Mouse (Mus musculus) heart, embryonic 10.5 days (tissue): ENCODE measurements around the gene I830077J02Rik. TPM values are rescaled to one million over a fixed set of nuclear protein-coding genes. Genes with fewer than 3 reads are reported as not detected.

Experiments
- DNase-seq: peaks from one replicate; pipeline ENCODE4 v3.0.0-alpha.2; 2017; ENCODE audit warnings: low spot score
- H3K27ac ChIP-seq: fragments of 300-500 bp; sonication (generic); 2 replicates; pipeline ENCODE4 v1.5.1; 2016; ENCODE audit warnings: mild to moderate bottlenecking
- H3K27me3 ChIP-seq: fragments of 300-500 bp; sonication (generic); 2 replicates; pipeline ENCODE4 v1.6.1; 2016; ENCODE audit warnings: mild to moderate bottlenecking; ENCODE audit not compliant: poor library complexity, insufficient read depth, severe bottlenecking
- H3K36me3 ChIP-seq: fragments of 300-500 bp; sonication (generic); 2 replicates; pipeline ENCODE4 v1.6.1; 2016; ENCODE audit warnings: mild to moderate bottlenecking, moderate library complexity
- H3K4me1 ChIP-seq: fragments of 300-500 bp; sonication (generic); 2 replicates; pipeline ENCODE4 v1.6.1; 2016; ENCODE audit warnings: mild to moderate bottlenecking
- H3K4me3 ChIP-seq: fragments of 300-500 bp; sonication (generic); 2 replicates; pipeline ENCODE4 v1.5.1; 2016; ENCODE audit warnings: mild to moderate bottlenecking, moderate library complexity
- H3K9me3 ChIP-seq: fragments of 300-500 bp; sonication (generic); 2 replicates; pipeline ENCODE4 v1.6.1; 2016; ENCODE audit warnings: mild to moderate bottlenecking, moderate library complexity
- WGBS: fragments of 180-500 bp; shearing (Covaris S2); methylation state at CpG from one replicate; pipeline ENCODE4 v1.1.7; 2016; 5-methylcytosine and 5-hydroxymethylcytosine counted together
- polyA plus RNA-seq: library from polyadenylated mRNA; unstranded; fragments of >200 nt; fragmentation: Nextera tagmentation; extraction: Ambion mirVana; gene quantifications from 2 replicates; pipeline ENCODE4 v1.2.1, GENCODE M21; 2016

I830077J02Rik gene
- polyA plus RNA-seq, 1 experiment from 2014 or later, result 2.0 TPM

- no peaks in the 10 kb centered on the region for H3K27me3 ChIP-seq
- WGBS, result 17% methylated on average over 10 of the region's 10 CpGs
- no peaks in the 10 kb centered on the region for H3K36me3 ChIP-seq
- no peak overlapping the region for H3K27ac ChIP-seq
- H3K9me3 ChIP-seq, result no peaks in the 10 kb centered on the region
- H3K4me1 ChIP-seq, result peaks cover 36% of the 10 kb centered on the region
- no peak for DNase-seq
- H3K4me3 ChIP-seq, result no peak overlapping the region
These were observed 18.4 kb downstream of the I830077J02Rik start for GRCm38 (mm10) chr3:105913839-105914681.

GRCm38 (mm10) chr3:105912097-105912880 is 20.2 kb downstream of the I830077J02Rik start:
- no peak overlapping the region for H3K4me3 ChIP-seq
- H3K9me3 ChIP-seq, result no peaks in the 10 kb centered on the region
- H3K27me3 ChIP-seq, result no peaks in the 10 kb centered on the region
- DNase-seq, result no peak
- no peak overlapping the region for H3K27ac ChIP-seq
- no peaks in the 10 kb centered on the region for H3K36me3 ChIP-seq
- WGBS, result 70% methylated on average over 9 of the region's 9 CpGs
- peaks cover 36% of the 10 kb centered on the region for H3K4me1 ChIP-seq

- WGBS, result 71% methylated on average over 11 of the region's 11 CpGs
- Histone ChIP-seq H3K4me1 (peaks cover 36% of the 10 kb centered on the region), H3K27me3 (no peaks in the 10 kb centered on the region), H3K36me3 (no peaks in the 10 kb centered on the region), H3K4me3 (no peak overlapping the region), H3K9me3 (no peaks in the 10 kb centered on the region), H3K27ac (no peak overlapping the region)
- DNase-seq, result no peak
These were observed 21.8 kb downstream of the I830077J02Rik start for GRCm38 (mm10) chr3:105910519-105911190.

- peaks cover 30% of the 10 kb centered on the region for H3K4me1 ChIP-seq
- H3K36me3 ChIP-seq, result no peaks in the 10 kb centered on the region
- no peak overlapping the region for H3K4me3 ChIP-seq
- H3K27me3 ChIP-seq, result no peaks in the 10 kb centered on the region
- no peak overlapping the region for H3K27ac ChIP-seq
- peak; percentile 69 for DNase-seq
- H3K9me3 ChIP-seq, result no peaks in the 10 kb centered on the region
- WGBS, result 85% methylated on average over 4 of the region's 4 CpGs
These were observed 23.5 kb downstream of the I830077J02Rik start for GRCm38 (mm10) chr3:105908976-105909375.

GRCm38 (mm10) chr3:105907956-105908655 is 24.4 kb downstream of the I830077J02Rik start:
- Histone ChIP-seq H3K9me3 (no peaks in the 10 kb centered on the region), H3K27me3 (no peaks in the 10 kb centered on the region), H3K4me3 (no peak overlapping the region), H3K36me3 (no peaks in the 10 kb centered on the region), H3K27ac (no peak overlapping the region), H3K4me1 (peaks cover 23% of the 10 kb centered on the region)
- peak; percentile 67 for DNase-seq
- WGBS, result 32% methylated on average over 9 of the region's 9 CpGs

GRCm38 (mm10) chr3:105904721-105905120 is 27.7 kb downstream of the I830077J02Rik start:
- Histone ChIP-seq H3K36me3 (no peaks in the 10 kb centered on the region), H3K27ac (no peak overlapping the region), H3K9me3 (no peaks in the 10 kb centered on the region), H3K27me3 (peaks cover 17% of the 10 kb centered on the region), H3K4me1 (peaks cover 19% of the 10 kb centered on the region), H3K4me3 (no peak overlapping the region)
- WGBS, result 91% methylated on average over 9 of the region's 9 CpGs
- DNase-seq, result peak; percentile 67

GRCm38 (mm10) chr3:105904213-105904612 is 28.3 kb downstream of the I830077J02Rik start:
- 37% methylated on average over 4 of the region's 4 CpGs for WGBS
- Histone ChIP-seq H3K36me3 (no peaks in the 10 kb centered on the region), H3K27me3 (peaks cover 17% of the 10 kb centered on the region), H3K4me3 (no peak overlapping the region), H3K4me1 (peaks cover 23% of the 10 kb centered on the region), H3K27ac (no peak overlapping the region), H3K9me3 (no peaks in the 10 kb centered on the region)
- peak; percentile 60 for DNase-seq

GRCm38 (mm10) chr3:105901468-105901867 is 31.0 kb downstream of the I830077J02Rik start:
- Histone ChIP-seq H3K27ac (no peak overlapping the region), H3K36me3 (no peaks in the 10 kb centered on the region), H3K27me3 (peaks cover 17% of the 10 kb centered on the region), H3K4me3 (no peak overlapping the region), H3K9me3 (no peaks in the 10 kb centered on the region), H3K4me1 (peaks cover 19% of the 10 kb centered on the region)
- 70% methylated on average over 4 of the region's 4 CpGs for WGBS
- no peak for DNase-seq

GRCm38 (mm10) chr3:105900716-105901115 is 31.7 kb downstream of the I830077J02Rik start:
- peaks cover 19% of the 10 kb centered on the region for H3K4me1 ChIP-seq
- 75% methylated on average over 3 of the region's 3 CpGs for WGBS
- DNase-seq, result peak; percentile 62
- H3K9me3 ChIP-seq, result no peaks in the 10 kb centered on the region
- no peak overlapping the region for H3K4me3 ChIP-seq
- H3K36me3 ChIP-seq, result no peaks in the 10 kb centered on the region
- H3K27ac ChIP-seq, result no peak overlapping the region
- peaks cover 17% of the 10 kb centered on the region for H3K27me3 ChIP-seq

GRCm38 (mm10) chr3:105900266-105900665 is 32.2 kb downstream of the I830077J02Rik start:
- DNase-seq, result peak; percentile 66
- no peak overlapping the region for H3K4me3 ChIP-seq
- 75% methylated on average over 6 of the region's 6 CpGs for WGBS

GRCm38 (mm10) chr3:105899394-105900147 is 32.9 kb downstream of the I830077J02Rik start:
- Histone ChIP-seq H3K4me1 (peaks cover 25% of the 10 kb centered on the region), H3K27ac (no peak overlapping the region), H3K9me3 (no peaks in the 10 kb centered on the region), H3K27me3 (peaks cover 17% of the 10 kb centered on the region), H3K36me3 (no peaks in the 10 kb centered on the region), H3K4me3 (no peak overlapping the region)
- peak; percentile 92 for DNase-seq
- 37% methylated on average over 8 of the region's 8 CpGs for WGBS

More at GRCm38 (mm10) chr3:105900266-105900665, 32.2 kb downstream of the I830077J02Rik start:
- Histone ChIP-seq H3K4me1 (peaks cover 20% of the 10 kb centered on the region), H3K36me3 (no peaks in the 10 kb centered on the region), H3K27ac (no peak overlapping the region), H3K27me3 (peaks cover 17% of the 10 kb centered on the region), H3K9me3 (no peaks in the 10 kb centered on the region)

GRCm38 (mm10) chr3:105898861-105899260 is 33.6 kb downstream of the I830077J02Rik start:
- H3K27me3 ChIP-seq, result peaks cover 17% of the 10 kb centered on the region
- peaks cover 26% of the 10 kb centered on the region for H3K4me1 ChIP-seq
- H3K9me3 ChIP-seq, result no peaks in the 10 kb centered on the region
- peak; percentile 84 for DNase-seq
- no peak overlapping the region for H3K27ac ChIP-seq
- WGBS, result 55% methylated on average over 11 of the region's 11 CpGs
- no peak overlapping the region for H3K4me3 ChIP-seq
- no peaks in the 10 kb centered on the region for H3K36me3 ChIP-seq
